Mouse (Mus musculus): ENCODE data around the gene Ltk.

Ltk gene

DNA sequence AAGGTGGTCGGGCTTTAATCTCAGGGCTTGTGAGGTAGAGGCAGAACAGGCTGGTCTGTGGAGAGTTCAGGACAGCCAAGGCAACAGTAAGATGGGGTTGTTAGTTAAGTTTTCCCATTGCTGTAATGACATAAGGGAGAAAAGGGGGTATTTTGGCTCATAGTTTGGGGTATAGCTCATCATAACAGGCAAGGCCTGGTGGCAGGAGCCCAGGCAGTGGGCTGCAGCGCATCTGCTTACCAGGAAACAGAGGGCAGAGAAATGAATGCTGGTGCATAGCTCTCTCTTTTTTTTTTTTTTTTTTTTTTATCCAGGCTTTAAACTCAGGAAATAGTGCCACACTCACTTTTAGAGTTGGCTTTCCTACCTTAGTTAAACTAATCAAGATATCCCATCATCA lies 57.1 kb downstream of the Ltk start:
- CTCF ChIA-PET, result interaction anchor here (0.6 kb wide), 1 partner anchor 733 kb away, joined by 4 read pairs; no protein-coding TSS in a partner anchor

Measured in spleen, embryonic (tissue).